Mouse (Mus musculus): ENCODE results near the gene Gstm2. TPM values are rescaled to one million over a fixed set of nuclear protein-coding genes. Genes with fewer than 3 reads are reported as not detected.

The Gstm2 gene
- polyA plus RNA-seq, 1 experiment, result 3.9 TPM

- Histone ChIP-seq H3K4me1 (ENCODE audit: control insufficient read depth, insufficient read depth, low read length) (0 out of 2 replicates have a peak, but pooled peaks cover 5% of the 10 kb centered on the region), H3K27ac (ENCODE audit: insufficient read depth, low read length) (no peak overlapping the region), H3K27me3 (ENCODE audit: control insufficient read depth, insufficient read depth, low read length) (no peaks in the 10 kb centered on the region), H3K4me3 (replicated peaks; ENCODE audit: insufficient read depth, low read depth, low read length) (no peak overlapping the region)
- 66% methylated on average over 6 of the region's 6 CpGs for WGBS
- no peak for TF ChIP-seq POLR2A (IDR thresholded peaks at IDR 0.05; ENCODE audit: borderline replicate concordance, insufficient read depth, low read length)
- no peak for TF ChIP-seq CTCF (IDR thresholded peaks at IDR 0.05; ENCODE audit: borderline replicate concordance, insufficient read depth, low read depth, low read length)
- no peak for DNase-seq
Observed at GRCm38 (mm10) chr3:107932128-107932527, 54.1 kb downstream of the Gstm2 start.

Other genes starting within 250 kb of the Gstm2 start
- gene Csf1, start 226.0 kb downstream of the Gstm2 start, polyA plus RNA-seq (2012; rRNA removed), result 18.3 and 20.9 TPM in 2 replicates
- 0.05 TPM in 2 replicates for gene Eps8l3, start 109.2 kb downstream of the Gstm2 start, polyA plus RNA-seq (2012; rRNA removed)
- gene Gstm5, start 90.6 kb downstream of the Gstm2 start, polyA plus RNA-seq (2012; rRNA removed), result 252 and 282 TPM in 2 replicates
- 45.9 and 53.9 TPM in 2 replicates for gene Gstm7, start 54.6 kb downstream of the Gstm2 start, polyA plus RNA-seq (2012; rRNA removed)
- gene Gstm6, start 42.7 kb downstream of the Gstm2 start, polyA plus RNA-seq (2012; rRNA removed), result 4.1 and 4.6 TPM in 2 replicates
- not detected in 2 replicates for gene Gstm3, start 17.2 kb downstream of the Gstm2 start, polyA plus RNA-seq (2012; rRNA removed)
- gene Gstm1, start 31.5 kb upstream of the Gstm2 start, polyA plus RNA-seq (2012; rRNA removed), result 323 and 346 TPM in 2 replicates
- 11.3 and 11.8 TPM in 2 replicates for gene Gstm4, start 58.4 kb upstream of the Gstm2 start, polyA plus RNA-seq (2012; rRNA removed)
- 135 and 140 TPM in 2 replicates for gene Ampd2, start 100.2 kb upstream of the Gstm2 start, polyA plus RNA-seq (2012; rRNA removed)
- 0.11 and 0.47 TPM in 2 replicates for gene Gnat2, start 106.3 kb upstream of the Gstm2 start, polyA plus RNA-seq (2012; rRNA removed)
- gene Gnai3, start 159.7 kb upstream of the Gstm2 start, polyA plus RNA-seq (2012; rRNA removed), result 25.6 and 27.4 TPM in 2 replicates
- gene Gpr61, start 168.4 kb upstream of the Gstm2 start, polyA plus RNA-seq (2012; rRNA removed), result 6.2 and 6.5 TPM in 2 replicates
- gene Amigo1, start 199.9 kb upstream of the Gstm2 start, polyA plus RNA-seq (2012; rRNA removed), result 50.8 and 53.5 TPM in 2 replicates
- 13.1 and 13.8 TPM in 2 replicates for gene Cyb561d1, start 214.8 kb upstream of the Gstm2 start, polyA plus RNA-seq (2012; rRNA removed)
- gene Atxn7l2, start 224.5 kb upstream of the Gstm2 start, polyA plus RNA-seq (2012; rRNA removed), result 25.9 and 26.9 TPM in 2 replicates
- gene Sypl2, start 240.2 kb upstream of the Gstm2 start, polyA plus RNA-seq (2012; rRNA removed), result 2.4 TPM in 2 replicates